Mouse (Mus musculus) lung, embryonic 16.5 days (tissue): ENCODE measurements at regions not wholly inside any gene's neighbourhood (a gene's known extent, or its start where the extent isn't known, plus 50 kb on each side); places are given as distances from the start of the nearest gene placed in this dataset.

Source experiments
- ATAC-seq: fragments of 200-750 bp; cut with Nextera tagmentation; 2 replicates; pipeline ENCODE4 v1.8.0; 2017; ENCODE audit warnings: low read depth, mild to moderate bottlenecking, moderate library complexity
- H3K27ac ChIP-seq: fragments of 300-500 bp; sonication (generic); 2 replicates; pipeline ENCODE4 v1.5.1; 2014; ENCODE audit warnings: mild to moderate bottlenecking, control low read depth, low read length
- H3K27me3 ChIP-seq: fragments of 300-500 bp; sonication (generic); 2 replicates; pipeline ENCODE4 v1.6.1; 2014; ENCODE audit warnings: low read depth, low read length, mixed read lengths; ENCODE audit not compliant: control insufficient read depth, insufficient read depth
- H3K36me3 ChIP-seq: fragments of 300-500 bp; sonication (generic); 2 replicates; pipeline ENCODE4 v1.6.1; 2014; ENCODE audit warnings: low read length; ENCODE audit not compliant: control insufficient read depth, insufficient read depth
- H3K4me1 ChIP-seq: fragments of 300-500 bp; sonication (generic); replicated peaks from 2 replicates; pipeline ENCODE4 v1.6.1; 2014; ENCODE audit warnings: low read length, mixed read lengths; ENCODE audit not compliant: control insufficient read depth, insufficient read depth
- H3K4me2 ChIP-seq: fragments of 300-500 bp; sonication (generic); 2 replicates; pipeline ENCODE4 v1.6.1; 2014; ENCODE audit warnings: low read depth, low read length, control low read depth
- H3K4me3 ChIP-seq: fragments of 300-500 bp; sonication (generic); 2 replicates; pipeline ENCODE4 v1.5.1; 2014; ENCODE audit warnings: mild to moderate bottlenecking, low read length, control low read depth
- H3K9ac ChIP-seq: fragments of 300-500 bp; sonication (generic); 2 replicates; pipeline ENCODE4 v1.6.1; 2014; ENCODE audit warnings: low read length, control low read depth
- H3K9me3 ChIP-seq: fragments of 300-500 bp; sonication (generic); 2 replicates; pipeline ENCODE4 v1.6.1; 2016; ENCODE audit warnings: low read length; ENCODE audit not compliant: control insufficient read depth
- WGBS: fragments of 180-500 bp; shearing (Covaris S2); extraction: QIAGEN DNeasy Blood & Tissue Kit; methylation state at CpG from one replicate; pipeline ENCODE4 v1.1.7; 2014; 5-methylcytosine and 5-hydroxymethylcytosine counted together

- WGBS, result 62% methylated on average over 3 of the region's 3 CpGs
- Histone ChIP-seq H3K9me3 (0 out of 2 replicates have a peak, but pooled peaks cover 2% of the 10 kb centered on the region), H3K4me1 (no peaks in the 10 kb centered on the region), H3K27ac (no peak overlapping the region), H3K4me2 (no peak overlapping the region), H3K4me3 (no peak overlapping the region), H3K9ac (no peak overlapping the region), H3K27me3 (no peaks in the 10 kb centered on the region), H3K36me3 (no peaks in the 10 kb centered on the region)
- no peak for ATAC-seq
Measured at GRCm38 (mm10) chr8:39695331-39695730, 979.5 kb upstream of the Adam24 start.

GRCm38 (mm10) chr8:39705843-39706242 lies 969.0 kb upstream of the Adam24 start:
- H3K27me3 ChIP-seq, result no peaks in the 10 kb centered on the region
- H3K4me1 ChIP-seq, result no peaks in the 10 kb centered on the region
- no peak overlapping the region for H3K4me2 ChIP-seq
- no peaks in the 10 kb centered on the region for H3K9me3 ChIP-seq
- WGBS, result 75% methylated on average over 1 of the region's 1 CpGs
- no peak overlapping the region for H3K4me3 ChIP-seq
- no peaks in the 10 kb centered on the region for H3K36me3 ChIP-seq
- no peak overlapping the region for H3K27ac ChIP-seq
- ATAC-seq, result no peak
- H3K9ac ChIP-seq, result no peak overlapping the region

GRCm38 (mm10) chr8:39742377-39742776 lies 932.5 kb upstream of the Adam24 start:
- Histone ChIP-seq H3K9ac (no peak overlapping the region), H3K9me3 (no peaks in the 10 kb centered on the region), H3K27ac (no peak overlapping the region), H3K4me3 (no peak overlapping the region), H3K4me2 (no peak overlapping the region), H3K27me3 (no peaks in the 10 kb centered on the region), H3K4me1 (no peaks in the 10 kb centered on the region; the same call in 1 of the 2 replicates), H3K36me3 (no peaks in the 10 kb centered on the region)
- ATAC-seq, result no peak

GRCm38 (mm10) chr8:39746225-39746624 lies 928.7 kb upstream of the Adam24 start:
- Histone ChIP-seq H3K4me2 (no peak overlapping the region), H3K27ac (no peak overlapping the region), H3K36me3 (no peaks in the 10 kb centered on the region), H3K9ac (no peak overlapping the region), H3K9me3 (no peaks in the 10 kb centered on the region), H3K27me3 (no peaks in the 10 kb centered on the region), H3K4me1 (no peaks in the 10 kb centered on the region; the same call in 1 of the 2 replicates), H3K4me3 (no peak overlapping the region)
- WGBS, result 43% methylated on average over 5 of the region's 5 CpGs
- ATAC-seq, result peak; percentile 78

- ATAC-seq, result no peak
- Histone ChIP-seq H3K4me3 (no peak overlapping the region), H3K27ac (no peak overlapping the region), H3K9me3 (no peaks in the 10 kb centered on the region), H3K9ac (no peak overlapping the region), H3K27me3 (no peaks in the 10 kb centered on the region), H3K4me2 (no peak overlapping the region), H3K36me3 (no peaks in the 10 kb centered on the region), H3K4me1 (no peaks in the 10 kb centered on the region)
Measured at GRCm38 (mm10) chr8:39759905-39760304, 915.0 kb upstream of the Adam24 start.

GRCm38 (mm10) chr8:39779449-39779848 lies 895.4 kb upstream of the Adam24 start:
- 76% methylated on average over 6 of the region's 6 CpGs for WGBS
- Histone ChIP-seq H3K36me3 (no peaks in the 10 kb centered on the region), H3K9ac (no peak overlapping the region), H3K4me3 (no peak overlapping the region), H3K4me2 (no peak overlapping the region), H3K9me3 (no peaks in the 10 kb centered on the region), H3K27me3 (no peaks in the 10 kb centered on the region), H3K27ac (no peak overlapping the region), H3K4me1 (no peaks in the 10 kb centered on the region)
- ATAC-seq, result no peak

GRCm38 (mm10) chr8:39780169-39780568 lies 894.7 kb upstream of the Adam24 start:
- 91% methylated on average over 4 of the region's 4 CpGs for WGBS
- Histone ChIP-seq H3K9me3 (no peaks in the 10 kb centered on the region), H3K27me3 (no peaks in the 10 kb centered on the region), H3K4me2 (no peak overlapping the region), H3K4me1 (no peaks in the 10 kb centered on the region), H3K9ac (no peak overlapping the region), H3K27ac (no peak overlapping the region), H3K4me3 (no peak overlapping the region), H3K36me3 (no peaks in the 10 kb centered on the region)
- no peak for ATAC-seq

- Histone ChIP-seq H3K27me3 (no peaks in the 10 kb centered on the region), H3K27ac (no peak overlapping the region), H3K4me3 (no peak overlapping the region), H3K36me3 (no peaks in the 10 kb centered on the region), H3K9me3 (no peaks in the 10 kb centered on the region), H3K4me1 (no peaks in the 10 kb centered on the region), H3K4me2 (no peak overlapping the region), H3K9ac (no peak overlapping the region)
- ATAC-seq, result no peak
- WGBS, result 50% methylated on average over 3 of the region's 3 CpGs
Measured at GRCm38 (mm10) chr8:39781424-39782161, 893.3 kb upstream of the Adam24 start.

GRCm38 (mm10) chr8:39782162-39782530 lies 892.7 kb upstream of the Adam24 start:
- ATAC-seq, result no peak
- Histone ChIP-seq H3K4me3 (no peak overlapping the region), H3K4me2 (no peak overlapping the region), H3K4me1 (no peaks in the 10 kb centered on the region), H3K27me3 (no peaks in the 10 kb centered on the region), H3K9ac (no peak overlapping the region), H3K9me3 (no peaks in the 10 kb centered on the region), H3K27ac (no peak overlapping the region), H3K36me3 (no peaks in the 10 kb centered on the region)
- 30% methylated on average over 2 of the region's 2 CpGs for WGBS
